Mouse (Mus musculus) heart, adult 2 months (tissue): ENCODE data around the gene Rprd1b.

ENCODE experiments used
- CTCF ChIP-seq: fragments of 200-600 bp; IDR thresholded peaks from 2 replicates; pipeline ENCODE4 v1.8.1; 2022; ENCODE audit warnings: antibody characterized with exemption, mild to moderate bottlenecking, moderate library complexity
- EP300 ChIP-seq: fragments of 200-500 bp; IDR thresholded peaks from 2 replicates; pipeline ENCODE4 v1.6.1; 2011; ENCODE audit warnings: low read depth, low read length, control low read depth; ENCODE audit not compliant: insufficient read depth
- POLR2A ChIP-seq: fragments of 200-500 bp; IDR thresholded peaks from 2 replicates; pipeline ENCODE4 v1.6.1; 2011; ENCODE audit warnings: mild to moderate bottlenecking, low read depth, low read length, control low read depth; ENCODE audit not compliant: insufficient read depth

GRCm38 (mm10) chr2:158066456-158066855 lies 38.2 kb downstream of the Rprd1b start:
- no peak for TF ChIP-seq POLR2A
- TF ChIP-seq CTCF = no peak
- no peak for TF ChIP-seq EP300
